Mouse (Mus musculus) limb, embryonic 14.5 days (tissue): ENCODE data around the gene Trrap. TPM values are rescaled to one million over a fixed set of nuclear protein-coding genes. Genes with fewer than 3 reads are reported as not detected.

Experiments used
- ATAC-seq: fragments of 200-750 bp; cut with Nextera tagmentation; 2 replicates; pipeline ENCODE4 v1.8.0; 2017; ENCODE audit warnings: low read depth, moderate number of reproducible peaks, moderate TSS enrichment; ENCODE audit not compliant: low FRiP score
- DNase-seq: peaks from one replicate; pipeline ENCODE4 v3.0.0-alpha.2; 2015; ENCODE audit warnings: low spot score
- H3K27ac ChIP-seq: fragments of 300-500 bp; sonication (generic); replicated peaks from 2 replicates; pipeline ENCODE4 v1.5.1; 2014; ENCODE audit warnings: low read depth, mild to moderate bottlenecking, low read length, moderate library complexity, mixed read lengths
- H3K27me3 ChIP-seq: fragments of 300-500 bp; sonication (generic); 2 replicates; pipeline ENCODE4 v1.6.1; 2014; ENCODE audit warnings: low read length, mixed read lengths; ENCODE audit not compliant: control insufficient read depth, insufficient read depth
- H3K36me3 ChIP-seq: fragments of 300-500 bp; sonication (generic); 2 replicates; pipeline ENCODE4 v1.6.1; 2014; ENCODE audit warnings: mild to moderate bottlenecking, low read length, moderate library complexity, mixed read lengths; ENCODE audit not compliant: control insufficient read depth, insufficient read depth
- H3K4me1 ChIP-seq: fragments of 300-500 bp; sonication (generic); 2 replicates; pipeline ENCODE4 v1.6.1; 2014; ENCODE audit warnings: antibody characterized with exemption, low read length, mixed read lengths; ENCODE audit not compliant: control insufficient read depth, insufficient read depth
- H3K4me2 ChIP-seq: fragments of 300-500 bp; sonication (generic); replicated peaks from 2 replicates; pipeline ENCODE4 v1.6.1; 2014; ENCODE audit warnings: low read depth, mild to moderate bottlenecking, low read length, moderate library complexity; ENCODE audit not compliant: severe bottlenecking
- H3K4me3 ChIP-seq: fragments of 300-500 bp; sonication (generic); replicated peaks from 2 replicates; pipeline ENCODE4 v1.5.1; 2014; ENCODE audit warnings: low read length
- H3K9ac ChIP-seq: fragments of 300-500 bp; sonication (generic); 2 replicates; pipeline ENCODE4 v1.6.1; 2014; ENCODE audit warnings: mild to moderate bottlenecking, low read depth, low read length, moderate library complexity; ENCODE audit not compliant: severe bottlenecking
- H3K9me3 ChIP-seq: fragments of 300-500 bp; sonication (generic); 2 replicates; pipeline ENCODE4 v1.6.1; 2016; ENCODE audit warnings: low read length; ENCODE audit not compliant: control insufficient read depth
- POLR2A ChIP-seq: fragments of 200-500 bp; IDR thresholded peaks from 2 replicates; pipeline ENCODE4 v1.8.0; 2012; ENCODE audit warnings: inconsistent platforms, mild to moderate bottlenecking, moderate library complexity, borderline replicate concordance; ENCODE audit not compliant: insufficient read depth, insufficient read length; ENCODE audit errors: extremely low read depth
- WGBS: fragments of 180-500 bp; shearing (Covaris S2); extraction: QIAGEN DNeasy Blood & Tissue Kit; methylation state at CpG from one replicate; pipeline ENCODE4 v1.1.7; 2014; 5-methylcytosine and 5-hydroxymethylcytosine counted together
- polyA plus RNA-seq, 2 experiments: library from polyadenylated mRNA; depleted of rRNA in 1 of 2; stranded (reverse) in 1 of 2; unstranded in 1 of 2; fragments of >200 nt; fragmentation: Nextera tagmentation in 1 of 2; extraction: Ambion mirVana in 1 of 2; gene quantifications; 2 replicates each; pipeline versions ENCODE4 v1.2.1 to v1.2.3; 2012 to 2014

Trrap gene
- polyA plus RNA-seq, 2 experiments, result 79.2 to 146 TPM

GRCm38 (mm10) chr5:144803066-144803465 is 35.5 kb downstream of the Trrap start:
- Histone ChIP-seq H3K9ac (no peak overlapping the region), H3K4me1 (no peaks in the 10 kb centered on the region), H3K36me3 (peaks cover 96% of the 10 kb centered on the region), H3K27me3 (no peaks in the 10 kb centered on the region), H3K27ac (no peak overlapping the region), H3K4me3 (no peak overlapping the region), H3K9me3 (no peaks in the 10 kb centered on the region), H3K4me2 (no peak overlapping the region)
- DNase-seq (no peak), ATAC-seq (no peak)
- WGBS, result 92% methylated on average over 8 of the region's 8 CpGs
- no peak for TF ChIP-seq POLR2A

- DNase-seq (no peak), ATAC-seq (no peak)
- no peak overlapping the region for H3K4me3 ChIP-seq
- H3K9ac ChIP-seq, result no peak overlapping the region
- H3K4me2 ChIP-seq, result no peak overlapping the region
- no peak for TF ChIP-seq POLR2A
- H3K4me1 ChIP-seq, result no peaks in the 10 kb centered on the region
- 91% methylated on average over 7 of the region's 7 CpGs for WGBS
- H3K27ac ChIP-seq, result no peak overlapping the region
- H3K36me3 ChIP-seq, result peaks cover 96% of the 10 kb centered on the region
- H3K9me3 ChIP-seq, result no peaks in the 10 kb centered on the region
- H3K27me3 ChIP-seq, result no peaks in the 10 kb centered on the region
Observed at GRCm38 (mm10) chr5:144804181-144804580, 36.6 kb downstream of the Trrap start.

GRCm38 (mm10) chr5:144806931-144807330 is 39.4 kb downstream of the Trrap start:
- H3K9me3 ChIP-seq, result no peaks in the 10 kb centered on the region
- no peak overlapping the region for H3K4me3 ChIP-seq
- H3K4me1 ChIP-seq, result no peaks in the 10 kb centered on the region
- no peak overlapping the region for H3K9ac ChIP-seq
- TF ChIP-seq POLR2A, result no peak
- H3K36me3 ChIP-seq, result peaks cover 98% of the 10 kb centered on the region
- no peak overlapping the region for H3K27ac ChIP-seq
- H3K4me2 ChIP-seq, result no peak overlapping the region
- ATAC-seq (no peak), DNase-seq (no peak)
- no peaks in the 10 kb centered on the region for H3K27me3 ChIP-seq
- WGBS, result 94% methylated on average over 10 of the region's 10 CpGs

- H3K4me2 ChIP-seq, result no peak overlapping the region
- H3K4me1 ChIP-seq, result no peaks in the 10 kb centered on the region
- H3K9me3 ChIP-seq, result no peaks in the 10 kb centered on the region
- no peak for TF ChIP-seq POLR2A
- ATAC-seq (no peak), DNase-seq (no peak)
- H3K36me3 ChIP-seq, result peaks cover 100% of the 10 kb centered on the region
- H3K4me3 ChIP-seq, result no peak overlapping the region
- H3K9ac ChIP-seq, result no peak overlapping the region
- H3K27me3 ChIP-seq, result no peaks in the 10 kb centered on the region
- H3K27ac ChIP-seq, result no peak overlapping the region
- 90% methylated on average over 20 of the region's 20 CpGs for WGBS
Observed at GRCm38 (mm10) chr5:144828365-144829102, 61.0 kb downstream of the Trrap start.

GRCm38 (mm10) chr5:144829631-144830030 is 62.1 kb downstream of the Trrap start:
- Histone ChIP-seq H3K36me3 (peaks cover 100% of the 10 kb centered on the region), H3K9ac (no peak overlapping the region), H3K9me3 (no peaks in the 10 kb centered on the region), H3K4me3 (no peak overlapping the region), H3K27me3 (no peaks in the 10 kb centered on the region), H3K27ac (no peak overlapping the region), H3K4me2 (no peak overlapping the region), H3K4me1 (no peaks in the 10 kb centered on the region)
- 93% methylated on average over 4 of the region's 4 CpGs for WGBS
- TF ChIP-seq POLR2A, result no peak
- ATAC-seq (no peak), DNase-seq (no peak)

GRCm38 (mm10) chr5:144831840-144832469 is 64.4 kb downstream of the Trrap start:
- Histone ChIP-seq H3K4me3 (no peak overlapping the region), H3K4me1 (no peaks in the 10 kb centered on the region), H3K27ac (no peak overlapping the region), H3K9ac (no peak overlapping the region), H3K4me2 (no peak overlapping the region), H3K36me3 (peaks cover 100% of the 10 kb centered on the region), H3K27me3 (no peaks in the 10 kb centered on the region), H3K9me3 (no peaks in the 10 kb centered on the region)
- no peak for DNase-seq
- no peak for TF ChIP-seq POLR2A
- ATAC-seq, result no peak
- 85% methylated on average over 9 of the region's 9 CpGs for WGBS
